Mouse (Mus musculus) gastrocnemius, adult 2 months (tissue): Measurements from ENCODE around the gene Myoz2. TPM values are rescaled to one million over a fixed set of nuclear protein-coding genes. Genes with fewer than 3 reads are reported as not detected.
A peak's percentile ranks its signal among the peaks of the same experiment; 100 is the strongest.

ENCODE experiments used
- DNase-seq: peaks from one replicate; pipeline ENCODE4 v3.0.0; 2022
- H3K27ac ChIP-seq: fragments of 200-600 bp; 2 replicates; pipeline ENCODE4 v1.8.1; 2022; ENCODE audit warnings: mild to moderate bottlenecking
- H3K4me3 ChIP-seq: fragments of 200-600 bp; 2 replicates; pipeline ENCODE4 v1.8.1; 2022; ENCODE audit warnings: mild to moderate bottlenecking, moderate library complexity
- CTCF ChIP-seq: fragments of 200-600 bp; IDR thresholded peaks from 2 replicates; pipeline ENCODE4 v1.8.1; 2022; ENCODE audit warnings: antibody characterized with exemption, mild to moderate bottlenecking, moderate library complexity
- intact Hi-C: fragments of 180-260 bp; cut with DNase I; formaldehyde crosslinking; loops from one replicate; pipeline ENCODE4 v1.15.1; 2025
- total RNA-seq, 2 experiments: library from RNA; stranded (reverse); gene quantifications; 2 replicates each; pipeline ENCODE4 v1.2.3; 2021

Gene Myoz2
- total RNA-seq, 2 experiments from 2014 or later = 281 to 748 TPM

DNA sequence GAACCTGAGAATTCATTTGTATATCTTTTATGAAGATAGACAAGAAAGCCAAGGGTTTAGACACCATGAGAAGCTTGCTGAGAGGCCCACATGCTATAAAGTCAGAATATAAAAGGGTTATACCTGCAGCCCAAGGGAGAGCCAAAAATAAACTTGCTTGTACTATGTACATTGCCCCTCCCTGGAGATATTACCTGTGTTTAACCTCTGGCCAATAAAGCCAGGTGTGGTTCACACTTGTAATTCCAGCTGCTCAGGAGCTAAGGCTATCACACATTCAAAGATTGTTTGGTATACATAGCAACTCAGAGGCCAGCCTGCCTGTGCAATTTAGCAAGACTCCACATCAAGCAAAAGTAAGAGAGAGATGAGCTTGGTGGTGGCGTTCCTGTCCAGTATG is 24.0 kb upstream of the Myoz2 start:
- intact Hi-C loops = no loop called here
- Histone ChIP-seq H3K4me3 (no peak overlapping the region), H3K27ac (no peak overlapping the region)
- DNase-seq = no peak
- TF ChIP-seq CTCF = no peak

DNA sequence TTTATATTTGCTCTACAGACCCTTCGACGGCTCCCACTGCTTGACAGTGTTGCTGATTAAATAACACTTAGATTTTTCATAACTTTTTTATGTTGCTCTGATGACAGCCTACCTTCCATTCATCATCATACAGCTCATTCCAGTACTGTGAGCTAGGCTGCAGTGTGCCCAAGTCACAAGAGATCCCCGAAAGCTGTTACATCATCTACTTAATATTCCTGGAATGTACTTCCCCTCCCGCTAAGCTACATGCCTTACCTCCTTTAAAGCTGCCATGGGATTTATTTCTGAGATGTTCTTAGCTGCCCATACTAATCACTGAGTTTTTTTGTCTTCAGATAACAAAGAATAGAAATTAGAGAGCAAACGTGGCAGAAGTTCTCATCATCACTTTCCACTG is 19.4 kb upstream of the Myoz2 start:
- no peak overlapping the region for H3K27ac ChIP-seq
- TF ChIP-seq CTCF = no peak
- no peak overlapping the region for H3K4me3 ChIP-seq
- intact Hi-C loops = no loop called here
- DNase-seq = no peak

DNA sequence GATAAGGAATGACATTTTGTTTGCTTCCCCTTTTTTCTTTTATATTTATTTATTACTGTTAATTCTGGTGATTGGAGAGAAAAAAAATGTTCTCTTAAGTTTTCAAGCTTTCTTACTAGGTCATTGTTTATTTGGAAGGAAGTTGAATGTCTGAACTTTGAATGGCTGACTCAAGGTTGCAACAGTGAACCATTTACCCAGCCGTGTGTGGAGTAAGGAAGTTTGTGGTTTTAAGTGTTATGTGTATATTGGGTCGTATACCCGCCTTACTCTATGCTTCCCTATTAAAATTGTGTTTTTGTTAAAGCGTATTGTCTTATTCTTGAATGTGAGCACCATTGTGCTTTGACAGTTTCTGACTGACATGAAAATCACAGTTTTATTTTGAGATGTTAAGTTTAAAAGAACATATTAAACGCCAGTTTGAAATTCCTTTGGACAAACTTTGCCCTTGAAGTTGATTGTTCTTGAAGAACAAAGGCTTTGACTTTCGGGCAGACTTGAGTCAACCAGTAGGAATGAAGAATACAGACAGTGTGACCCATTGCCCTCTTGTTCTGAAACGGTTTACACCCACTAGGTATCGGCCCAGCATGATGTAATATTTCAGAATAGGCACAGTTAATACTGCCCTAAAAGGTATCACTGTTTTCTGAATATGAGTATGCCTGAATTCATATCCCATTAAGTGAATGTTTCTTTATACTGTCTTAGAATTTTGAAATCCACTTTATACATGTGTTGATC is 18.6 kb upstream of the Myoz2 start:
- no peak overlapping the region for H3K27ac ChIP-seq
- no peak for DNase-seq
- intact Hi-C loops = no loop called here
- no peak overlapping the region for H3K4me3 ChIP-seq
- TF ChIP-seq CTCF = no peak

DNA sequence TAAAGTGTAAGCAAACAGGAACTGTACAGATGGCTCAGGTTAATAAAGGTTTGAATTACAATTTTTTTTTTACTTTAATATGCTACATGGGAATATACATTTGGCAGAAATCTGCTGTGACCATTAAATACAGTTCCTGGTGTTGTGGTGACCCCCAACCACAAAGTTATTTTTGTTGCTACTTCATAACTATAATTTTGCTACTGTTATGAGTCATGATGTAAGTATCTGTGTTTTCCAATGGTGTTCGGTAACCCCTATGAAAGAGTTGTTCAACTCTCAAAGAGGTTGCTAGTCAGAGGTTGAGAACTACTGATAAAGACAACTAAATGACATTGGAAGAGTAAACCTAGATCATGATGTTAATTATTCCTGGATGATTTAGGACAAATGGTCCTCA is 7.5 kb upstream of the Myoz2 start:
- no peak for TF ChIP-seq CTCF
- Histone ChIP-seq H3K4me3 (no peak overlapping the region), H3K27ac (no peak overlapping the region)
- no peak for DNase-seq
- intact Hi-C loops = no loop called here

DNA sequence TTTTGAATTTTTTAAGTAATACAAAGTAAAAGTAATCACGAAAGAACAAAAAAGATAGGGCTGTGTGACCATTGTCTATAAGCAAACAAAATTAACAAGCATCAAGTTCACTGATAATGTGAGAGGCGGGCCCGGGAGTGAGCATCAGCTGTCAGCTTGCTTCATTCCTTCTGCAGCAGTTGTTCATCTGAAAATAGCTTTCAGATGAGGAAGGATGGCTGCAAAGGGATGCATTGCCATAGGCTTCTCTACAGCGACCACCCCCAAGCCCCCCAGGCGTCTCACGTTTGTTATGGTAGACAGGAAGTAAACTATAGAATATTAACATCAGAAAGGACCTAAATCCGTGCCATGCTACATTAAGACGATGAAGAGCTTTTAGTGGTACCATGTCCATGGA is 1.0 kb downstream of the Myoz2 start:
- no peak for DNase-seq
- H3K27ac ChIP-seq = peak overlapping the region; percentile 66
- intact Hi-C loops = no loop called here
- H3K4me3 ChIP-seq = peak overlapping the region; percentile 40
- no peak for TF ChIP-seq CTCF

DNA sequence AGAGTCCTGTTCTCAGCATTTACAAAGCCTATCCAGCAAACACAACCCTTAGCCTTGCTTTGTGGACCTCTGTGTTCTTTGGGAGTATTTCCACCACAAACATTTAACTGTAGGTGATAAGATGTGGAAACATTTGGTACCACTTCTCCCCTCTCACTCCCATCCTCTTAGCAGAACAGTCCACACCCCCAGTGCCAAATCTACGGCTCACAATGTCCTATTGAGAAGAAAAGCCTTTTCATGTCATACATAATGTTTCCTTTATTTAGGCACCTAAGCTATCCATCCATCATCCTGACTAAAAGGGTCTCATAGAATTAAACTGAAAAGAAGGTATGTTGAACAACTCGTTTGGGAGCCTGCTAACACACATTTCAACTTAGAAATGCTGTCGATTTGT is 9.2 kb downstream of the Myoz2 start:
- no peak for TF ChIP-seq CTCF
- no peak overlapping the region for H3K4me3 ChIP-seq
- H3K27ac ChIP-seq = no peak overlapping the region
- intact Hi-C loops = no loop called here
- no peak for DNase-seq

DNA sequence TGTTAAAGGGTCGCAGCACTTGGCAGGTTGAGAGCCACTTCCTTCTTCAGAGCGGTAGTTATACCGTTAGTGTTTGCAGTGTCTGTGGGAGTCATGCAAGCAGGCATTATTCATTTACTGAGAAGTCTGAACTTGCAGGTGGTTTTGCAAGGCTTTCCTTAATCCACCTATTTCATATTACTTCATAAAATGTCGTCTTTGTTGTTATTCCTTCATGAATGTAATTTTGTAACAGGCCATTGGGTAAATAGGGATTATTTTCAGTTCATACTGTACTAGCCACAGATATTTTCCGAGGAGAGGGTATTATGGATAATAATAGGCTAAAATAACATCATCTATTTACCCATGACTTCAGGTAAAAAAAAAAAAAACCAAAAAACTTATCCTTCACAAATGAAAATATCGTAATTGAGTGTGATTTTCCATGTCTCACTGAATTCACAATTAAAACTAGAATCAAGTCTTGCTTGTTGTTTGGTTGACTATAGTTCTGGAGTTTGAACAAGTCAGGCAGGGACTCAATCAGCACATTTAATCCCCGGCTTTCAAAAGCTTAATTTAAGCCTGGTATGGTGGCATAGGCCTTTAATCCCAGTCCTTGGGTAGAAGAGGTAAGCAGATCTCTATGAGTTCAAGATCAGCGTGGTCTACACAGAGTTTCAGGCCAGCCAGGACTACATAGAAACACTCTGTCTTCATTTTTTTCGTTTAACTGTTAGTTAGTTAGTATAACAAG is 10.2 kb downstream of the Myoz2 start:
- intact Hi-C loops = no loop called here
- no peak for TF ChIP-seq CTCF

DNA sequence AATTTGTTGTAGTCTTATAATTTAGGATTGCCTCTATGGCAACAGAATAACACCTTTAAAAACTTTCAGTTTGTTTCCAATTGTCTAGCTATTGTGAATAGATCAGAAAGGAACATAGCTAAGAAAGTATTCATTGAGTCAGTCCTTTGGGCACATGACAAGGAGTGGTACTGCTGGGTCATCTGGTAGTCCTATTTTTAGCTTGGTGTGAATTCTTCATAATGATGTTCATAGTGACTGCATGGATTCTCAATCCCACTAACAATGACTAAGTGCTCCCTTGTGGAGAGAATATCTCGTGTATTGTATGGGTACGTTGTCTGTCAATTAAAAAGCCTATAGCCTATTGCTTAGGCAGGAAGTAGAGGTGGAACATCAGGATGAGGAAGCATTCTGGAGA is 16.0 kb downstream of the Myoz2 start:
- no peak for DNase-seq
- intact Hi-C loops = no loop called here
- H3K4me3 ChIP-seq = no peak overlapping the region
- TF ChIP-seq CTCF = no peak
- no peak overlapping the region; the same call in 1 of the 2 replicates for H3K27ac ChIP-seq

More for the DNA sequence above, 10.2 kb downstream of the Myoz2 start:
- DNase-seq = no peak
- Histone ChIP-seq H3K4me3 (no peak overlapping the region), H3K27ac (no peak overlapping the region)

DNA sequence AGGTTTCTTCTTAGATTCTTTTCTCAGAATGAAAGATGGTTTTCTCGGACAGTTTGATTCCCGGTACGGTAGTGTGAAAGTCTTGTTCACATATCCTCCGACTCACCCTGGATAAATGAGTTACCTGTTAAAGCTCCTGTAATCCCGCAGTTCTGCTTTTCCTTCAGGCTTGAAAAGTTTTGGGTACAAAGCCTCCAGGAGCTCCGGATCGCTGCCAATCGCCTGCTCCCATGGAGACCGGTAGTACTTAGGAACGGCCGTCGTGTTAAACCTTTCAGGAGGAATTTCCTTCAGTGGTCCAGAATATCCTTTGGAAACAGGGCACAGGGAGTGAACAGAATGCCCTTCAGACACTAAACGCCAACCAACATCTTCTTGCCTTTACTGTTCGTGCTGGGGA is 21.3 kb downstream of the Myoz2 start:
- Histone ChIP-seq H3K27ac (no peak overlapping the region), H3K4me3 (no peak overlapping the region)
- TF ChIP-seq CTCF = no peak
- intact Hi-C loops = no loop called here
- DNase-seq = no peak

DNA sequence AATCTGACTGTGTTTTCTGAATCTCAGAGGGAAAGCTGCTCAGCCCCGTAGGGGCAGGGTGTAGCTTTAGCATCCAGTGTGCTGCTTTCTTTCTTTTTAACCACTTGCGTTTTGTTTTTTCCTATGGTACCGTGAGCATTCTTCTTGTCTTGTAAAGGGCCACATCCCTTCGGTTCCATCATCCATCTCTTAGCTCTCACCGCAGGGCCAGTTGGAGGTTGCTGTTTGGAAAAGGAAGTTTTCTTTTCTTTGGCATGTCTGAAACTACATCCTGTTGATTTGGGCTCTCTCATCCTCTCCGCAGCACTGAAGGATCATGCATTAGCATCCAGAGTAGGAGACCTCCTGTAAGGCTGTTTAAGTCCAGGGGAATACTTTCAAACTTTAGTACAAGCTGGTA is 25.4 kb downstream of the Myoz2 start:
- Histone ChIP-seq H3K27ac (no peak overlapping the region), H3K4me3 (no peak overlapping the region)
- TF ChIP-seq CTCF = no peak

DNA sequence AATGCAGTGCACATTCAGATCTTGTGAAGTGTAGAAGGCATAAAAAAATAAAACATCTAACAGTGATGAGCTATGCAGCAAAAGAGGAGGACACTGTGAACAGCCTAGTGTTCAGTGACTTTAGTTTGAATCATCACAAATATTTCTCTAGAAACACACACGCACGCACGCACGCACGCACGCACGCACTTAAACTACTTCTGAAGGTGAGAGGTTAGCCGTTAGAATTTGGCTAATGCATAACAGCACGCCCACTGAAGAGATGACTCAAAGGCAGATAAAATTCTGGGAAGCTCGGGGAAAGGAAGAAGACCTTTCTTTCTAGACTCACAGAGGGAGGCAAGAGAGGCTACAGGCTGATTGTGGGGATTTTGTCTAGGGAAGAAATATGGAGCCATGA is 27.4 kb downstream of the Myoz2 start:
- intact Hi-C loops = no loop called here
- no peak for TF ChIP-seq CTCF
- DNase-seq = no peak
- H3K27ac ChIP-seq = no peak overlapping the region
- H3K4me3 ChIP-seq = no peak overlapping the region

More for the DNA sequence above, 25.4 kb downstream of the Myoz2 start:
- DNase-seq = no peak
- intact Hi-C loops = no loop called here

DNA sequence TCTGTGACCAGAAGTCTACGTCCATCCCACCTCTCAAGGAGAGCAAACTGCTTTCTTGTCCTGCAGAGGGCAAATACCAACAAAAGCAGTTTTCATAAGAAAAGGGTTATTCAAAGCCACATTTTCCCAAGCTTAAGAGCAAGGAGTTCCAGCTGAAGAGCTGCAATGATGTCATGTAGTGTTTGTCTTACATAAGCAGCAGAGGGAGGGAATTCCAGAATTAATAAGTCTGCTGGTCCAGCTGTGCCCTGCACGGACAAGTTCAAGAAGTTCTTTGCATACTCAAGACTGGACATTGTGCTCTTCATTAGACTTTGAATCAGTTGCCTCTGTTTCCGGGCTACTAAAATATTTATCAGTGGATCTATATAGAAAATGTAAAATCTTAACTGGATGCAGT is 33.8 kb downstream of the Myoz2 start:
- DNase-seq = no peak
- TF ChIP-seq CTCF = no peak
- Histone ChIP-seq H3K27ac (no peak overlapping the region), H3K4me3 (no peak overlapping the region)
- intact Hi-C loops = no loop called here

DNA sequence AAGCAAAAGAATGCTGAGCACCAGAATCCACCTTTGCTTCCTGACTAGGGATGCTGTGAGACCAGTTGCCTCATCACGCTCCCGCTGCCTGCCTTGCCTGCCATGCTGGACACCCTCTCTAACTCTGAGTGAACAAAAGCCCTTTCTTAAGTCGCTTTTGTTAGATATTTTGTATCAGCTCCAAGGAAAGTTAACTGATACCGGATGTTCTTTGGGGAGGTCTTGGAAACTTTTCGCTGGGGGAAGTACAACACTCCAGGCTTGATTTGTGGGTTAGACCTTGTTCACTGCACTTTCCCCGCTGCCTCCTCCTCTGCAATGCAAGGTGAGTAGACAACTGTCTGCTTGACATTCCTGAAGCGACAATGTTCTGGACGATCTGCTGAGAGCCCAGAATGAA is 36.3 kb downstream of the Myoz2 start:
- intact Hi-C loops = no loop called here
- no peak for TF ChIP-seq CTCF
- no peak overlapping the region for H3K4me3 ChIP-seq
- H3K27ac ChIP-seq = no peak overlapping the region
- DNase-seq = no peak

DNA sequence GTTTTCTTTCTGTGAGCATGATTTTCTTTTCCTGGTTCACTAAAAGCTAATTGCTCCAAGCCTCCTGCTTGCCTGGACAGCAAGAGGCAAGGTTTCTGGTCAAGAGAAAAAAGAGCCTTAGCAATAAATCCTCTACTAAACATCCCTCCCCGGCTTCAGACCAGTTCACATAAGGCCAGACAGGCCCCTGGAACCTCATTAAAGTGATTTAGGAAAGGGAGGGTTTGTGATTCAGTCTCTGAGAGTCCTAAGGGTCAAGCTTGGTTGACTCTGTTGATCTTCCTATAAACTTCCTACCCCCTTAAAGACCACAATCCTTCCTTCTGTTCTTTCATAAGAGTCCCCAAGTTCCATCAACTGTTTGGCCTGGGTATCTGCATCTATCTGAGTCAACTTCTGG is 37.8 kb downstream of the Myoz2 start:
- H3K27ac ChIP-seq = no peak overlapping the region
- DNase-seq = no peak
- intact Hi-C loops = no loop called here
- TF ChIP-seq CTCF = no peak
- H3K4me3 ChIP-seq = no peak overlapping the region
